Comparison of ENCODE assay signal across 41 mouse cellular contexts in the genomic region with DNA sequence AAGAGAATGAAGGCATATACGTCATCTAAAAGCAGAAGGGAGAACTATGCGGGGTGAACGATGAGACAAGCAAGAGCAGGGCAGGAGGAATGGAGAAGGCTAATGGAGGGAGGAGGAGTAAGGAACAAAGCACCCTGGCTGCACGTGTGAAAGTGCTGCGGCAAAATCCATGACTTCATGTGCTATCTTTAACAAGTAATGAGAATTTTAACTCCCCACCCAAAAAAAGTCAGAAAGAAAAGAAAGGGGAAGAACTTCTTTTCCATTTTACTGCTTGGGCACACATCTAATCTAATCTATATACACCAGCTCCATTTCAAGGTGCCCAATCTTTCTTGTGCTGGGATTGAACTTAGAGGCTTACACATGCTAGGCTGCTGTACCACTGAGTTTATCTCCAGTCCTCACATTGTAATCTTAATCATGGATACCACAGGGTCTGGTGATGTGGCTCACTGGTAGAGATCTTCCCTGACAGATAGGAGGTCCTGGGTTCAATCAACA. TPM values are rescaled to one million over a fixed set of nuclear protein-coding genes. Genes with fewer than 3 reads are reported as not detected.
DNase-seq lines count a peak whose midpoint lies in the region; ATAC-seq and TF ChIP-seq lines count a peak whose summit lies in the region.
"Had no signal": no experiment of that assay in that cellular context is flagged by ENCODE, and none has a peak within 500 bp of the region (broad histone marks: within the 10 kb centered on the region; RNA-seq: fewer than 3 reads in every experiment).

No protein-coding gene starts in this region.

- H3K4me1 ChIP-seq in liver, embryonic 13.5 days (replicated peaks) = peaks cover 33% of the 10 kb centered on the region
- H3K4me1 ChIP-seq in intestine, postnatal 0 days (replicated peaks; ENCODE audit: control insufficient read depth, insufficient read depth, low read length) = no peaks in the 10 kb centered on the region
- H3K4me1 ChIP-seq in intestine, embryonic 15.5 days (replicated peaks) = no peaks in the 10 kb centered on the region
- H3K4me1 ChIP-seq: heart, embryonic 13.5 days; hindbrain, embryonic 10.5 days; limb, embryonic 13.5 days had no signal

- peak overlapping the region; percentile 27; the same call in 1 of the 2 replicates for H3K9ac ChIP-seq in liver, embryonic 13.5 days
- no peak overlapping the region for H3K9ac ChIP-seq in intestine, postnatal 0 days (ENCODE audit: low read depth, low read length)
- no peak overlapping the region for H3K9ac ChIP-seq in intestine, embryonic 15.5 days
- H3K9ac ChIP-seq: heart, embryonic 13.5 days; limb, embryonic 13.5 days had no signal

- H3K4me2 ChIP-seq in liver, embryonic 13.5 days = peak overlapping the region; percentile 35
- H3K4me2 ChIP-seq in intestine, postnatal 0 days (replicated peaks; ENCODE audit: low read depth) = no peak overlapping the region
- no peak overlapping the region for H3K4me2 ChIP-seq in intestine, embryonic 15.5 days (replicated peaks)
- H3K4me2 ChIP-seq: heart, embryonic 13.5 days; limb, embryonic 13.5 days; midbrain, embryonic 11.5 days had no signal

- H3K4me3 ChIP-seq in liver, embryonic 13.5 days (replicated peaks) = no peak overlapping the region
- H3K4me3 ChIP-seq in intestine, postnatal 0 days (ENCODE audit: low read depth, low read length) = no peak overlapping the region
- H3K4me3 ChIP-seq in intestine, embryonic 15.5 days (replicated peaks) = no peak overlapping the region
- H3K4me3 ChIP-seq: gastrocnemius, adult 2 months; heart, embryonic 13.5 days; hindbrain, embryonic 10.5 days; limb, embryonic 13.5 days had no signal

- peaks cover 35% of the 10 kb centered on the region for H3K36me3 ChIP-seq in liver, embryonic 13.5 days
- H3K36me3 ChIP-seq in intestine, postnatal 0 days (ENCODE audit: control insufficient read depth, insufficient read depth) = peaks cover 30% of the 10 kb centered on the region
- H3K36me3 ChIP-seq in intestine, embryonic 15.5 days = peaks cover 11% of the 10 kb centered on the region; the same call in 1 of the 2 replicates

- TF ChIP-seq CTCF in intestine, postnatal 0 days (IDR thresholded peaks at IDR 0.05; ENCODE audit: low read depth) = no peak

- ATAC-seq in erythroblast, adult 5-6 weeks (replicated peaks; ENCODE audit: low FRiP score, poor library complexity, severe bottlenecking) = peak; percentile 67
- peak; percentile 99 for ATAC-seq in liver, embryonic 13.5 days (ENCODE audit: low read depth)
- ATAC-seq in megakaryocyte progenitor cell, adult 5-6 weeks (replicated peaks; ENCODE audit: poor library complexity) = peak; percentile 96
- no peak for ATAC-seq in intestine, postnatal 0 days
- no peak; the same call in 1 of the 2 replicates for ATAC-seq in intestine, embryonic 15.5 days
- ATAC-seq: forebrain, embryonic 14.5 days; hindbrain, embryonic 16.5 days; midbrain, embryonic 16.5 days had no signal

- no peaks in the 10 kb centered on the region for H3K9me3 ChIP-seq in liver, embryonic 13.5 days (replicated peaks)
- no peaks in the 10 kb centered on the region for H3K9me3 ChIP-seq in intestine, postnatal 0 days (ENCODE audit: control insufficient read depth)
- H3K9me3 ChIP-seq in intestine, embryonic 15.5 days = no peaks in the 10 kb centered on the region
- H3K9me3 ChIP-seq: heart, embryonic 13.5 days; hindbrain, embryonic 10.5 days; limb, embryonic 13.5 days had no signal

- H3K27me3 ChIP-seq in liver, embryonic 13.5 days = no peaks in the 10 kb centered on the region
- H3K27me3 ChIP-seq in intestine, postnatal 0 days (replicated peaks; ENCODE audit: control insufficient read depth, insufficient read depth, low read length) = no peaks in the 10 kb centered on the region
- no peaks in the 10 kb centered on the region for H3K27me3 ChIP-seq in intestine, embryonic 15.5 days (replicated peaks)
- H3K27me3 ChIP-seq: CH12.LX; heart, embryonic 13.5 days; limb, embryonic 13.5 days had no signal

- peak overlapping the region; percentile 56 for H3K27ac ChIP-seq in liver, embryonic 13.5 days
- H3K27ac ChIP-seq in intestine, postnatal 0 days (ENCODE audit: low read depth, low read length) = no peak overlapping the region
- H3K27ac ChIP-seq in intestine, embryonic 15.5 days = no peak overlapping the region
- H3K27ac ChIP-seq: gastrocnemius, adult 2 months; heart, embryonic 13.5 days; hindbrain, embryonic 10.5 days; kidney, postnatal 0 days; limb, embryonic 13.5 days had no signal

- DNase-seq in MEL-GATA-1-ER (ENCODE audit: extremely low read depth, low read depth) = peak; percentile 89
- DNase-seq in liver, embryonic 13.5 days = peak; percentile 40
- no peak for DNase-seq in MN1 (ENCODE audit: low spot score)
- DNase-seq in adrenal gland, adult (ENCODE audit: inconsistent age in 2 of 2, low spot score in 1 of 2) = no peak
- DNase-seq: adrenal gland, adult 2 months; adrenal gland, postnatal 36 days; cerebellum, adult 9-10 months; gastrocnemius, adult 2 months; gastrocnemius, postnatal 36 days; heart, adult 18-20 months; heart, postnatal 10 days; kidney, adult 8-10 months; kidney, postnatal 4 days; lung, adult 2 months; lung, postnatal 14 days; thymus, postnatal 14 days had no signal

- 52% methylated on average over 5 of the region's 5 CpGs for WGBS in liver, embryonic 13.5 days (ENCODE audit: insufficient replicate concordance)
- WGBS in intestine, postnatal 0 days = 96% methylated on average over 5 of the region's 5 CpGs
- 95% methylated on average over 5 of the region's 5 CpGs for WGBS in intestine, embryonic 15.5 days

RNA-seq across cellular contexts. Expression of gene Esf1, which starts 7.0 kb away (rescaled TPM):
- 11.1 and 14.6 TPM in 2 replicates for total RNA-seq in erythroblast, adult 5-6 weeks (2015; ENCODE audit: low replicate concordance)
- 7.4 and 10.5 TPM in 2 replicates for total RNA-seq in erythroblast, adult 5-6 weeks (2017; ENCODE audit: low replicate concordance)
- 15.8 and 19.1 TPM in 2 replicates for polyA plus RNA-seq in liver, embryonic 13.5 days (2015; fragmentation: Nextera tagmentation; extraction: Ambion mirVana)
- 42.8 and 43.7 TPM in 2 replicates for total RNA-seq in megakaryocyte progenitor cell, adult 5-6 weeks (2015)
- 46.9 and 69.0 TPM in 2 replicates for total RNA-seq in megakaryocyte progenitor cell, adult 5-6 weeks (2017)
- 12.0 and 15.5 TPM in 2 replicates for polyA plus RNA-seq in intestine, postnatal 0 days (2015; fragmentation: Nextera tagmentation; extraction: Ambion mirVana)
- 23.0 and 26.7 TPM in 2 replicates for polyA plus RNA-seq in intestine, embryonic 15.5 days (2015; fragmentation: Nextera tagmentation; extraction: Ambion mirVana)

RNA-seq across cellular contexts. Expression of gene Ndufaf5, which starts 7.0 kb away (rescaled TPM):
- 0.58 TPM in 1 of 2 replicates, not detected in the other for total RNA-seq in erythroblast, adult 5-6 weeks (2015; ENCODE audit: low replicate concordance)
- 2.4 TPM in 2 replicates for total RNA-seq in erythroblast, adult 5-6 weeks (2017; ENCODE audit: low replicate concordance)
- 11.4 and 12.4 TPM in 2 replicates for polyA plus RNA-seq in liver, embryonic 13.5 days (2015; fragmentation: Nextera tagmentation; extraction: Ambion mirVana)
- 12.0 and 21.1 TPM in 2 replicates for total RNA-seq in megakaryocyte progenitor cell, adult 5-6 weeks (2015)
- total RNA-seq in megakaryocyte progenitor cell, adult 5-6 weeks (2017) = 20.9 and 28.1 TPM in 2 replicates
- 12.8 and 13.3 TPM in 2 replicates for polyA plus RNA-seq in intestine, postnatal 0 days (2015; fragmentation: Nextera tagmentation; extraction: Ambion mirVana)
- polyA plus RNA-seq in intestine, embryonic 15.5 days (2015; fragmentation: Nextera tagmentation; extraction: Ambion mirVana) = 26.5 and 27.6 TPM in 2 replicates

RNA-seq across cellular contexts. Expression of gene Gm17374, which starts 11.6 kb away (rescaled TPM):
- total RNA-seq in erythroblast, adult 5-6 weeks (2015; ENCODE audit: low replicate concordance) = not detected in 2 replicates
- total RNA-seq in erythroblast, adult 5-6 weeks (2017; ENCODE audit: low replicate concordance) = not detected in 2 replicates
- not detected in 2 replicates for polyA plus RNA-seq in liver, embryonic 13.5 days (2015; fragmentation: Nextera tagmentation; extraction: Ambion mirVana)
- total RNA-seq in megakaryocyte progenitor cell, adult 5-6 weeks (2015) = not detected in 2 replicates
- total RNA-seq in megakaryocyte progenitor cell, adult 5-6 weeks (2017) = not detected in 2 replicates
- not detected in 2 replicates for polyA plus RNA-seq in intestine, postnatal 0 days (2015; fragmentation: Nextera tagmentation; extraction: Ambion mirVana)
- polyA plus RNA-seq in intestine, embryonic 15.5 days (2015; fragmentation: Nextera tagmentation; extraction: Ambion mirVana) = not detected in 2 replicates
- total RNA-seq: adrenal gland, adult 2 months; adrenal gland, postnatal 36 days; CH12.LX; ES-E14; gastrocnemius, adult 2 months; gastrocnemius, postnatal 36 days; heart, adult 18-20 months; heart, postnatal 10 days; layer of hippocampus, adult 8-10 months; layer of hippocampus, postnatal 25 days; left cerebral cortex, adult 8-10 months; left cerebral cortex, postnatal 36 days; neutrophil, adult 5-6 weeks had no signal
- polyA plus RNA-seq: adrenal gland, adult 2 months; brain, embryonic 14.5 days; C2C12; embryonic facial prominence, embryonic 14.5 days; forebrain, embryonic 14.5 days; heart, embryonic 13.5 days; hindbrain, embryonic 10.5 days; hindbrain, embryonic 16.5 days; intestine, embryonic 14.5 days; kidney, postnatal 0 days; limb, embryonic 13.5 days; lung, adult 2 months; midbrain, embryonic 11.5 days; midbrain, embryonic 16.5 days; neural tube, embryonic 11.5 days; urinary bladder, adult 2 months had no signal

Comparison
In these comparisons a context has a peak if more than half of its experiments do, and no peak if none do; other contexts are left out.
1. DNase-seq: peak in MEL-GATA-1-ER (single experiment) and liver, embryonic 13.5 days (single experiment); none in MN1 (single experiment) and adrenal gland, adult (0 of 2).
2. ATAC-seq: peak in erythroblast, adult 5-6 weeks (single experiment), liver, embryonic 13.5 days (single experiment) and megakaryocyte progenitor cell, adult 5-6 weeks (single experiment); none in intestine, postnatal 0 days (single experiment) and intestine, embryonic 15.5 days (single experiment).